Mouse (Mus musculus) olfactory bulb, adult 2 months (tissue): Measurements from ENCODE around the gene Morn1.

ENCODE experiments used
- CTCF ChIP-seq: fragments of 200-500 bp; IDR thresholded peaks from 2 replicates; pipeline ENCODE4 v1.5.1; 2012; ENCODE audit warnings: low read depth, mild to moderate bottlenecking, low read length, moderate library complexity; ENCODE audit not compliant: insufficient read depth
- POLR2A ChIP-seq: fragments of 200-500 bp; IDR thresholded peaks from 2 replicates; pipeline ENCODE4 v1.6.1; 2012; ENCODE audit warnings: mild to moderate bottlenecking, low read depth, low read length, moderate library complexity; ENCODE audit not compliant: insufficient read depth

DNA sequence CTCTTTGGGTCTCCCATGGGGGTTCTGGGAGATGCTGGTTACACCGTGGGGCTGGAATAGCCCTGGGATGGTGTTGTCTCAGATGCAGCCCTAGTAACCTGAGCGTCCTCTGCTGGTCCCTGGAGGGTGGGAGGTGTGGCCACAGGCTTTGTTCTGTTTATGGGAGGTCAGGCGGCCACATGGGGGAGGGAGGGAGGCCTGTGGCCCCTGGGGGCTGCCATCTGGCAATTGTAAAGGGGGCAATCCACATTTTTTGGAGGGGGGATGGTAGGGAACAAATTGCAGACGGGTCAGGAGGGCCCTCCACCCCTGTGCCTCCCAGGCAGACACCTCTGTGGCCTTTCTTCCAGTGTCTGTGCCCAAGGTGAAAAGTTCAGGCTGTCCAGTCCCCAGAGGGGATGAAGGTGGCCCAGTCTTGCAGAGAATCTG lies 103.3 kb downstream of the Morn1 start:
- TF ChIP-seq POLR2A = no peak
- no peak for TF ChIP-seq CTCF
